Mouse (Mus musculus) midbrain, embryonic 11.5 days (tissue): ENCODE measurements at regions not wholly inside any gene's neighbourhood (a gene's known extent, or its start where the extent isn't known, plus 50 kb on each side); places are given as distances from the start of the nearest gene placed in this dataset.

Experiments used
- ATAC-seq: fragments of 200-750 bp; cut with Nextera tagmentation; 2 replicates; pipeline ENCODE4 v1.8.0; 2017; ENCODE audit warnings: moderate TSS enrichment, moderate library complexity; ENCODE audit not compliant: low FRiP score
- DNase-seq: peaks from one replicate; pipeline ENCODE4 v3.0.0; 2015; ENCODE audit warnings: low spot score; ENCODE audit errors: missing footprints
- H3K27ac ChIP-seq: fragments of 300-500 bp; sonication (generic); 2 replicates; pipeline ENCODE4 v1.5.1; 2014; ENCODE audit warnings: low read depth, low read length
- H3K27me3 ChIP-seq: fragments of 300-500 bp; sonication (generic); 2 replicates; pipeline ENCODE4 v1.6.1; 2014; ENCODE audit warnings: mild to moderate bottlenecking, low read length, moderate library complexity, mixed read lengths; ENCODE audit not compliant: control insufficient read depth, insufficient read depth
- H3K36me3 ChIP-seq: fragments of 300-500 bp; sonication (generic); 2 replicates; pipeline ENCODE4 v1.6.1; 2014; ENCODE audit warnings: mild to moderate bottlenecking, low read length, moderate library complexity, mixed read lengths; ENCODE audit not compliant: control insufficient read depth, insufficient read depth
- H3K4me1 ChIP-seq: fragments of 300-500 bp; sonication (generic); 2 replicates; pipeline ENCODE4 v1.6.1; 2014; ENCODE audit warnings: low read length; ENCODE audit not compliant: control insufficient read depth, insufficient read depth
- H3K4me2 ChIP-seq: fragments of 300-500 bp; sonication (generic); 2 replicates; pipeline ENCODE4 v1.6.1; 2014; ENCODE audit warnings: mild to moderate bottlenecking, moderate library complexity
- H3K4me3 ChIP-seq: fragments of 300-500 bp; sonication (generic); 2 replicates; pipeline ENCODE4 v1.5.1; 2014; ENCODE audit warnings: low read depth, low read length
- H3K9ac ChIP-seq: fragments of 300-500 bp; sonication (generic); 2 replicates; pipeline ENCODE4 v1.6.1; 2014; ENCODE audit warnings: low read length
- H3K9me3 ChIP-seq: fragments of 300-500 bp; sonication (generic); 2 replicates; pipeline ENCODE4 v1.6.1; 2016; ENCODE audit warnings: low read length; ENCODE audit not compliant: control insufficient read depth
- WGBS: fragments of 180-500 bp; shearing (Covaris S2); extraction: QIAGEN DNeasy Blood & Tissue Kit; methylation state at CpG from one replicate; pipeline ENCODE4 v1.1.7; 2014; 5-methylcytosine and 5-hydroxymethylcytosine counted together

DNA sequence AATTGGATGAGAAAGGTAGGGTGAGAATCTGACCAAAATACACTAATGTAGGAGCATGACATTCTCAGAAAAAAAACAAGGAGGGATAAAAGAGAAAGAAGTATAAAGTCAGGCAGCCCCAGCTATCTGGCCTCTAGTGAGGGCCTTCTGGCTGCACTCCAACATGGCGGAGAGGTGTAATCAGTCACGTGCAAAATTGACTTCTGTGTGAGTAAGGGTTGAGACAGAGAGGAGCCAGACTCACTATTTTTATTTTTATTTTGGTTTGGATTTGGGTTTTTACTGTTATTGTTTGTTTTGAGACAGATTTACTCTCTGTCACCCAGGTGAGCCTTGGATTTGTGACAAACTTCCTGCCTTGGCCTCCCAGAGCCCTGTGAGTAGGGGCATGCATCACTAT lies 174.0 kb upstream of the Tars start:
- WGBS = 85% methylated on average over 2 of the region's 2 CpGs
- no peak overlapping the region for H3K27ac ChIP-seq
- H3K4me3 ChIP-seq = no peak overlapping the region
- no peak overlapping the region for H3K9ac ChIP-seq
- H3K4me1 ChIP-seq = no peaks in the 10 kb centered on the region
- no peaks in the 10 kb centered on the region for H3K9me3 ChIP-seq
- DNase-seq (no peak), ATAC-seq (no peak)
- H3K4me2 ChIP-seq = no peak overlapping the region
- no peaks in the 10 kb centered on the region for H3K27me3 ChIP-seq
- H3K36me3 ChIP-seq = no peaks in the 10 kb centered on the region

DNA sequence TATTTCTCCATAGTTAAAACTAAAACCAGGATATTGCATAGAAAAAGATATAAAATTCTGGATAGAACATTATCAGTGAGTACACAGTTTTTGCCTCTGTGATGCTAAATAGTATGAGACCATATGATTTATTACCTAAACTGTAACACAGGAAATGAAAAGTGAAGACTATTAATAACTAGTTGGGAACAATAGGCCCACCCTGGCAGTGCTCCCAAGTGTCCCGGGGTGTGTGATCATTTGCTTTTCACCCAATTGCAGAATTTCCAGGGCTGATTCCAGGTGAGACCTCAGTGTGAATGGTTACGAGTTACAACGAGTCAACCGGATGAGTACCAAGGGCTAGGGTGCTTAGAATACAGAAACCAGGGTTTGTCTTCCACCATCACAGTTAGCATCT lies 172.6 kb upstream of the Tars start:
- no peaks in the 10 kb centered on the region for H3K27me3 ChIP-seq
- ATAC-seq (no peak), DNase-seq (no peak)
- 94% methylated on average over 4 of the region's 4 CpGs for WGBS
- no peak overlapping the region for H3K9ac ChIP-seq
- H3K36me3 ChIP-seq = no peaks in the 10 kb centered on the region
- no peaks in the 10 kb centered on the region for H3K4me1 ChIP-seq
- no peaks in the 10 kb centered on the region for H3K9me3 ChIP-seq
- no peak overlapping the region for H3K27ac ChIP-seq
- no peak overlapping the region for H3K4me2 ChIP-seq
- H3K4me3 ChIP-seq = no peak overlapping the region

DNA sequence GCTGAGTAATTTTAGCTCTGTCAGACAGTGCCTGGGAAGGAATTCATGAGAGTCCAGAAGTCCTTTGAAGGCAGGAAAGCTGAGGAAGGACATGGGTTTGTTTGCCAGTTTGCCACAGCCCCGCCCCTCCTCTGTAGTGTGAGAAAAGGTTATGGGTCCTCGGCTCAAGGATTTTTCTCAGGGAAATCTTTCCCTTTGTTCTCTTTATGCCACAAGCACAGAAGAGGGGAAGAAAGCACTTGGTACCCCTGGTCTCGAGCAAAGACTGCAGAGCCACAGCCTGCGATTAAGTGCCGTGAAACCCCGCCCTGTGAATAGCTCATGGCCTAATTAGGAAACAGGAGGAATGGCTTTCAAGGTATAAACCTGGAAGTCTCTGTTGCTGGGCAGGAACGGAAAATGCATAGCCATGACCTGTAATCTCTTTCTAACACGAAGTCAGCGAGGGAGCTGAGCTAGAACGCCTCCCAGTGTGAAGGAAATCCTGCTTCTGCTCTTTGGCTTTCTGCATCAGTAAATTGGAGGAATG lies 166.1 kb upstream of the Tars start:
- Histone ChIP-seq H3K4me2 (peak overlapping the region; percentile 2; the same call in 1 of the 2 replicates), H3K4me1 (peaks cover 5% of the 10 kb centered on the region; the same call in 1 of the 2 replicates), H3K36me3 (no peaks in the 10 kb centered on the region), H3K9ac (no peak overlapping the region), H3K27me3 (no peaks in the 10 kb centered on the region), H3K9me3 (no peaks in the 10 kb centered on the region), H3K4me3 (no peak overlapping the region), H3K27ac (no peak overlapping the region)
- DNase-seq (no peak), ATAC-seq (peak; percentile 69)
- WGBS = 21% methylated on average over 10 of the region's 10 CpGs

DNA sequence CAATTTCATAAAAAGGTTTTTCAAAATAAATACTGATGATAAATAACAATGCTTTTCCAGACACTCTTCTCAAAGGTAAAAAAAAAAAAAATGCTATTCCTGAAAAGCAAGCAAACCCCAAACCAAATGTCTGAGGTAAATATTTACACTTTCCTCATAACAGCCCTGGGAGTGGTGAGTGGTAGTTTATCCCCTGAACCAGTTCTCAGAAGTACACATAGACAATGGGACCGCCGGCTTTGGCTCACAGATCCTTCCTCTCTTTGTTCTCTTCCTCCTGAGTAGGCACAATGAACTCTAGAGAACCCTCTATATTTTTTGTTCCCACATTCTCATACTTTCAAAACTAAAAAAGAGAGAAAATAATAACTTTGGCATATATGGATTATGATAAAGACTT lies 153.1 kb upstream of the Tars start:
- Histone ChIP-seq H3K27ac (no peak overlapping the region), H3K9ac (no peak overlapping the region), H3K4me3 (no peak overlapping the region), H3K36me3 (no peaks in the 10 kb centered on the region), H3K4me2 (no peak overlapping the region), H3K4me1 (no peaks in the 10 kb centered on the region), H3K9me3 (no peaks in the 10 kb centered on the region), H3K27me3 (no peaks in the 10 kb centered on the region)
- WGBS = 60% methylated on average over 2 of the region's 2 CpGs
- ATAC-seq (no peak), DNase-seq (no peak)

DNA sequence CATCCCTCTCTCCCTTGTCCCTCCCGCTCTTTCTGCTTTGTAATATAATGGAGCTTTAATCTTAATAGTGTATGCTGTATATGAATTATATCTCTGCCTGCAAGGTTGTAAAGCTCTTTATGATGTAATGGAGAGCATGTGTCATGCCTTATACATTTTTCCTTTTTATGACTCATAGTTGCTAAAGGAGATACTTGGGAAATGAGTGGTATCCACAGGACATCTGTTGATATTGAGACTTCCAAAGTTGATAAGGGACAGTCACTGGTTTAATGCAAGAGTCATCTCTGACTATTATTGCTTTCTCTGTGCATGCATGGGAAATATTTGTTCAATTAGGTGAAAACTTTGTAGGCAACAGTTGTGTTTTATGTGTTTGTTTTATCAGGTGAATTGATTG lies 152.6 kb upstream of the Tars start:
- Histone ChIP-seq H3K9ac (no peak overlapping the region), H3K27me3 (no peaks in the 10 kb centered on the region), H3K36me3 (no peaks in the 10 kb centered on the region), H3K4me2 (no peak overlapping the region), H3K9me3 (no peaks in the 10 kb centered on the region), H3K27ac (no peak overlapping the region), H3K4me3 (no peak overlapping the region), H3K4me1 (no peaks in the 10 kb centered on the region)
- DNase-seq (peak; percentile 33), ATAC-seq (no peak)
- WGBS = 90% methylated on average over 1 of the region's 1 CpGs

DNA sequence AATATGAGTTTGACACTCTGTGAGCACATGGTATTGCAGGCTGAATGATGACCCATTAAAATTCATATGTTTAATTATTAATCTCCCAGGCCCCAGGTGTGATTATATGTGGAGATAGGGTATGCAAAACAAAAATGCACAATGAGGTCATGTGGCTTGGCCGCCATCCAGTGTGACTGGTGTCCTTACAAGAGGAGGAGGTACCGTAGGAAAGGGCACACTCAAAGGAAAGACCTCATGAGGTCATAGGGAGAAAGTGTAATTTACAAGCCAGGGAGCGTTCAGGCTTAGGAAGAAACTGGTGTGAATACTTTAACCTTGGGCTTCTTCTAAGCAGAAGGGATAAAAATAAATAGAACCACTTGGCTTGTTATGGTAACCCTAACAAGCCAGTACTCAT lies 140.0 kb upstream of the Tars start:
- no peak for DNase-seq
- H3K9ac ChIP-seq = no peak overlapping the region

DNA sequence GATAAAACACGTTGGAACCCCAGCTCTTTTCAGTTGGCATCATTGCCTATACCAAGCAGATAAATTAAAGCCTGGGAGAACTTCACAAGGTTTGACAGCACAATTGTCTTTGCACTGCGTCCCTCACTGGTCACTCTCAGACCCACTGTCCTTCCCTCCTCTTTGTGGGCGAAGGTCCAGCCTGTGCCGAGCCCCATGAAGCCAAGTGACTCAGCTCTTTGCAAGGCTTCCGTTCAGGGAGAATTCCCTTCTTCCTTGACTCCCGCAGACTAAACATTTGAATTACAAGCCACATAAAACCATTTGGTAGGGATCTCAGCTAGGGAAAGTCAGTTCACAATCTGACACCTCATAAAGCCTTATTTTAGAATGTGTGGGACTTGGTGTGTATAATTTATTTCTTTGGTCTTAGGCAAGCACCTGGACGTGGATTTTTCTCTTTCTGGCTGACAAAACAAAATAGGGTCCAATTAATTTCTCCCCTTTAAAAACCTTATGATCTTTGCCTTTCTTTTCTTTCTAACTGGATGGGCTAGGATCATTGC lies 136.7 kb upstream of the Tars start:
- DNase-seq (no peak), ATAC-seq (no peak)
- Histone ChIP-seq H3K4me3 (no peak overlapping the region), H3K36me3 (no peaks in the 10 kb centered on the region), H3K27me3 (no peaks in the 10 kb centered on the region), H3K9me3 (no peaks in the 10 kb centered on the region), H3K4me2 (no peak overlapping the region), H3K27ac (no peak overlapping the region), H3K4me1 (no peaks in the 10 kb centered on the region), H3K9ac (no peak overlapping the region)
- 76% methylated on average over 7 of the region's 7 CpGs for WGBS

More for the DNA sequence above, 140.0 kb upstream of the Tars start:
- WGBS = 81% methylated on average over 3 of the region's 3 CpGs
- no peak overlapping the region for H3K4me3 ChIP-seq
- no peaks in the 10 kb centered on the region for H3K9me3 ChIP-seq
- H3K4me1 ChIP-seq = no peaks in the 10 kb centered on the region
- H3K27me3 ChIP-seq = no peaks in the 10 kb centered on the region
- no peaks in the 10 kb centered on the region for H3K36me3 ChIP-seq
- no peak overlapping the region for H3K4me2 ChIP-seq
- ATAC-seq = no peak
- H3K27ac ChIP-seq = no peak overlapping the region

DNA sequence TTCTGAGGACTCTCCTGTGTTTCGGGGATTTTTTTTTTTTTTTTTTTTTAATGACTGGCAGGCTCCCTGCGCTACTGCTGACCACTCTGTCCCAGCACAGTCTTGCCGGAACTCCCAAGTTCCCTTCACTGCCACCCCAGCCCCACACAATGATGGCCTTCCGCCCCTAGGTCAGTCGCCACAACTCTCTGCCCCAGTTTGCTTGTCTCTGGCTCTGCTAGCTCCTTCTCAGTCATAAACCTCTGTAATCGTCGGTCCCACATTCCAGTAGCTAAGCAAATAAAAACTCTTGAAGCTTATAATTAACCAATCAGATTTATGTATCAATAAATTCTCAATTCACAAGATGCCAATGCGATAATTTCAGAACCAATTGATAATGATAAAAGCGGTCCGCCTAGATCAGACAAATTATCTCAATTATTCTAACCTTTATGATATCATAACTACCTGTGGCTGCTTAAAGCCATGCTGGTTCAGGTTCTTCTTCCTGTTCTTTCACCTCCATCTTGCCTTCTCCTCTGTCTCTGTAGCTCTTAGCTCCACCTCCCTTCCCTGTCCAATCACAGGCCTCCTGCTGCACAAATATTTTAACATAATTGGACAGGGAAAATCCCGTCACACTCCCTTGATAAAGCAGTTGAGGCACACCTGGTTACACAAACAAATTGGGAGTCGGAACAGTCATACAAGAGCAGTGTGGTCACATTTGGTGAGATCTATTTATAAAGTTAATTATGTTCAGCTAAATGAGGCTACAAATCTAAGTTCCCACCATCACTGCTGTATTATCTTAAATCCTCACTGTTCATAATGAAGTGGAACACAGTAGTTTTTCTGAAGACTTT lies 135.2 kb upstream of the Tars start:
- H3K9ac ChIP-seq = no peak overlapping the region
- no peak for ATAC-seq
- no peak overlapping the region for H3K4me3 ChIP-seq
- H3K36me3 ChIP-seq = no peaks in the 10 kb centered on the region
- no peak overlapping the region for H3K4me2 ChIP-seq
- H3K4me1 ChIP-seq = no peaks in the 10 kb centered on the region
- 89% methylated on average over 12 of the region's 12 CpGs for WGBS
- DNase-seq = no peak
- no peaks in the 10 kb centered on the region for H3K9me3 ChIP-seq
- no peaks in the 10 kb centered on the region for H3K27me3 ChIP-seq
- H3K27ac ChIP-seq = no peak overlapping the region

DNA sequence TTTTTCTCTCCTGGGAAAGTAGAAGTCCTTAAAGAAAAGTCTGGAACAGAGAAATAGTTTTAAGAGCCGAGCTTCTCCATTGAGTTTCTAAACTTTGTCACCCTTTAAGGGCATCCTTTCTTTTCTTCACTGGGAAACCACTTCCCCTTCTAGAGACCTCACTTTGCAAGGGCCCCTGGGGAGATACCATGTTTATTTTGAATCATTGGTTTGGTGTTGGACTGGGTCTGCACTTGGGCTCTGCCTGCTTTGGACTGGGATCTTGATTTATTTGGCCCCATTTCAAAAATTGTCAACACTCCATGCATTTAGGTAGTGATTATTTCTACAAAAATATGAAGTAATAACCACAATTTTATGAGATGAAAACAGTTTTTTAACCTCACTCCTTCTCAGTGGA lies 134.2 kb upstream of the Tars start:
- ATAC-seq = no peak
- Histone ChIP-seq H3K9me3 (no peaks in the 10 kb centered on the region), H3K36me3 (no peaks in the 10 kb centered on the region), H3K27ac (no peak overlapping the region), H3K9ac (no peak overlapping the region), H3K4me2 (no peak overlapping the region), H3K27me3 (no peaks in the 10 kb centered on the region), H3K4me3 (no peak overlapping the region), H3K4me1 (no peaks in the 10 kb centered on the region)
- WGBS = 71% methylated on average over 1 of the region's 1 CpGs
- DNase-seq = no peak
